Mouse (Mus musculus) stomach, postnatal 0 days (tissue): ENCODE data around the gene Vgll4. TPM values are rescaled to one million over a fixed set of nuclear protein-coding genes. Genes with fewer than 3 reads are reported as not detected.

Source experiments
- ATAC-seq: fragments of 200-750 bp; cut with Nextera tagmentation; 2 replicates; pipeline ENCODE4 v1.8.0; 2017; ENCODE audit not compliant: low FRiP score, low TSS enrichment
- DNase-seq: peaks from one replicate; pipeline ENCODE4 v3.0.0-alpha.2; 2016; ENCODE audit warnings: low spot score
- H3K27ac ChIP-seq: fragments of 300-500 bp; sonication (generic); replicated peaks from 2 replicates; pipeline ENCODE4 v1.5.1; 2014; ENCODE audit warnings: mild to moderate bottlenecking, control low read depth
- H3K27me3 ChIP-seq: fragments of 300-500 bp; sonication (generic); 2 replicates; pipeline ENCODE4 v1.6.1; 2014; ENCODE audit warnings: low read length; ENCODE audit not compliant: control insufficient read depth, insufficient read depth
- H3K36me3 ChIP-seq: fragments of 300-500 bp; sonication (generic); 2 replicates; pipeline ENCODE4 v1.6.1; 2014; ENCODE audit warnings: low read length, mixed read lengths; ENCODE audit not compliant: control insufficient read depth, insufficient read depth
- H3K4me1 ChIP-seq: fragments of 300-500 bp; sonication (generic); replicated peaks from 2 replicates; pipeline ENCODE4 v1.6.1; 2014; ENCODE audit warnings: antibody characterized with exemption; ENCODE audit not compliant: control insufficient read depth, insufficient read depth
- H3K4me2 ChIP-seq: fragments of 300-500 bp; sonication (generic); replicated peaks from 2 replicates; pipeline ENCODE4 v1.6.1; 2014; ENCODE audit warnings: low read depth, mild to moderate bottlenecking, control low read depth, moderate library complexity
- H3K4me3 ChIP-seq: fragments of 300-500 bp; sonication (generic); 2 replicates; pipeline ENCODE4 v1.5.1; 2014; ENCODE audit warnings: low read depth, low read length, control low read depth
- H3K9ac ChIP-seq: fragments of 300-500 bp; sonication (generic); 2 replicates; pipeline ENCODE4 v1.6.1; 2014; ENCODE audit warnings: mild to moderate bottlenecking, low read length, control low read depth, mixed read lengths
- H3K9me3 ChIP-seq: fragments of 300-500 bp; sonication (generic); 2 replicates; pipeline ENCODE4 v1.6.1; 2016; ENCODE audit warnings: low read length; ENCODE audit not compliant: control insufficient read depth
- CTCF ChIP-seq: IDR thresholded peaks from 2 replicates; pipeline ENCODE4 v1.5.1; 2016; ENCODE audit warnings: antibody characterized with exemption, low read depth, mild to moderate bottlenecking, moderate library complexity
- EP300 ChIP-seq: optimal IDR thresholded peaks from 2 replicates; pipeline ENCODE3; 2016; ENCODE audit warnings: antibody characterized with exemption
- WGBS: fragments of 180-500 bp; shearing (Covaris S2); extraction: QIAGEN DNeasy Blood & Tissue Kit; methylation state at CpG from one replicate; pipeline ENCODE4 v1.1.7; 2014; 5-methylcytosine and 5-hydroxymethylcytosine counted together
- polyA plus RNA-seq: library from polyadenylated mRNA; unstranded; fragments of >200 nt; fragmentation: Nextera tagmentation; extraction: Ambion mirVana; gene quantifications from 2 replicates; pipeline ENCODE4 v1.2.1, GENCODE M21; 2015

Vgll4 gene
- polyA plus RNA-seq, 1 experiment from 2014 or later, result 38.5 TPM

- WGBS, result 83% methylated on average over 1 of the region's 1 CpGs
- Histone ChIP-seq H3K4me2 (no peak overlapping the region), H3K9ac (no peak overlapping the region), H3K36me3 (no peaks in the 10 kb centered on the region), H3K4me3 (no peak overlapping the region), H3K4me1 (0 out of 2 replicates have a peak, but pooled peaks cover 2% of the 10 kb centered on the region), H3K27ac (no peak overlapping the region), H3K9me3 (no peaks in the 10 kb centered on the region), H3K27me3 (no peaks in the 10 kb centered on the region)
- ATAC-seq (no peak), DNase-seq (no peak)
- TF ChIP-seq CTCF (no peak), EP300 (no peak)
These were observed 134.0 kb downstream of the Vgll4 start for GRCm38 (mm10) chr6:114835752-114836151.

GRCm38 (mm10) chr6:114835344-114835743 lies 134.4 kb downstream of the Vgll4 start:
- Histone ChIP-seq H3K4me1 (0 out of 2 replicates have a peak, but pooled peaks cover 2% of the 10 kb centered on the region), H3K36me3 (no peaks in the 10 kb centered on the region), H3K27ac (no peak overlapping the region), H3K4me2 (no peak overlapping the region), H3K27me3 (no peaks in the 10 kb centered on the region), H3K9ac (no peak overlapping the region), H3K9me3 (no peaks in the 10 kb centered on the region), H3K4me3 (no peak overlapping the region)
- TF ChIP-seq CTCF (no peak), EP300 (no peak)
- DNase-seq, result no peak
- WGBS, result 87% methylated on average over 7 of the region's 7 CpGs
- ATAC-seq, result no peak

GRCm38 (mm10) chr6:114833791-114834346 lies 135.9 kb downstream of the Vgll4 start:
- Histone ChIP-seq H3K4me1 (no peaks in the 10 kb centered on the region), H3K4me3 (no peak overlapping the region), H3K9ac (no peak overlapping the region), H3K36me3 (no peaks in the 10 kb centered on the region), H3K4me2 (no peak overlapping the region), H3K9me3 (no peaks in the 10 kb centered on the region), H3K27ac (no peak overlapping the region), H3K27me3 (no peaks in the 10 kb centered on the region)
- DNase-seq (no peak), ATAC-seq (no peak)
- TF ChIP-seq CTCF (no peak), EP300 (no peak)
- WGBS, result 66% methylated on average over 4 of the region's 4 CpGs

DNA sequence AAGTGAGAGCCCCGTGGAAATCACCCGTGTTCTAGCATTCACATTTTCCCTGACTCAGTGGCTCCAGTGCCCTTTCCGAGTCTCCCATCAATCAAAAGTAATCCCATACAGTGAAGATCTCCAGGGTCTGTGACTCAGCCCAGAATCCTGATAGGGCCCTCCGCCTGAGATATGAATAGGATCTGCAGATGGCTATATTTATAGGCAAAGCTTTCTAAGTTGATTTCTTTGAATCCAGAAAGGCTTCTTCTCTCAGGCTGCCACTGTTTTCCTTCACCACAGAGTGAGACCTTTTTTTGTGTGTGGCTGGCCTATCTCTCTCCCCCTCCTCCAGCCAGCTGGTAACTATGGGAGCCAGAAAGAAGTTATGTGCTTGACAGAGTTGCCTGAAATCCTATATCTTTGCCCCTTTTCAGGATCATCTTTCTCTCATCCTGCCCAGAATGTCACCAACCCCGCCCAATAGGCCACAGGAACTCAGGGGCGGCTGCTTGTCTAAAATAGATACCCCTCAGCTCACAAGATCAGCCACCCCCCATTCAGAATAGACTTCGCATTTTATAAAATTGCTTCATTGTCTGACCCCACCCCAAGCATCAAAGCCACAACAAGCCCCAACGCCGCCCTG lies 136.6 kb downstream of the Vgll4 start:
- H3K9me3 ChIP-seq, result no peaks in the 10 kb centered on the region
- H3K27ac ChIP-seq, result no peak overlapping the region
- no peak for TF ChIP-seq EP300
- TF ChIP-seq CTCF, result no peak
- DNase-seq, result no peak
- H3K4me3 ChIP-seq, result no peak overlapping the region
- no peaks in the 10 kb centered on the region for H3K36me3 ChIP-seq
- 65% methylated on average over 9 of the region's 9 CpGs for WGBS
- no peak overlapping the region for H3K4me2 ChIP-seq
- no peaks in the 10 kb centered on the region for H3K4me1 ChIP-seq
- no peak for ATAC-seq
- H3K9ac ChIP-seq, result no peak overlapping the region
- H3K27me3 ChIP-seq, result no peaks in the 10 kb centered on the region

DNA sequence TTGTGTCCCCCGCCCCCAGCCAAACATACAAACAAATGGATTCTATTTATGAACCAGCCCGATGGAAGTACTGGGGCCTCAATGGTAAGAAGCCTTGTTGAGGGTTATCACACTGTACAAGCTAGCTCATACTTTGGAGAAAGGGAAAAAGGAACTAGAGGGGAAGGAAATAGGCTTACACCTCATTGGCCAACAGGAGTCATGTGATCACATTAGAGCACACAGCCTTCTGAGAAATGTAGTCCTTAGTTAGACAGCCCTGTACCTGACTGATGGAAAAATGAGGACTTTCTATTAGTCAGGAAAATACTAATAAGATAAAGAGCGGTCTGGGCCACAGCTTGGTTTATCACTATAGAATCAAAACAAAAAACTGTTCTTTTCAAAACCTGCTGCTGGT lies 138.0 kb downstream of the Vgll4 start:
- Histone ChIP-seq H3K27me3 (no peaks in the 10 kb centered on the region), H3K4me1 (no peaks in the 10 kb centered on the region), H3K4me3 (no peak overlapping the region), H3K4me2 (no peak overlapping the region), H3K36me3 (no peaks in the 10 kb centered on the region), H3K9me3 (no peaks in the 10 kb centered on the region), H3K9ac (no peak overlapping the region), H3K27ac (no peak overlapping the region)
- DNase-seq (no peak), ATAC-seq (no peak)
- no peak for TF ChIP-seq EP300
- TF ChIP-seq CTCF, result no peak
- WGBS, result 90% methylated on average over 3 of the region's 3 CpGs

- Histone ChIP-seq H3K4me1 (no peaks in the 10 kb centered on the region), H3K27me3 (no peaks in the 10 kb centered on the region), H3K36me3 (no peaks in the 10 kb centered on the region), H3K4me3 (no peak overlapping the region), H3K4me2 (no peak overlapping the region), H3K27ac (no peak overlapping the region), H3K9me3 (no peaks in the 10 kb centered on the region), H3K9ac (no peak overlapping the region)
- ATAC-seq (no peak), DNase-seq (no peak)
- whole genome bisulfite sequencing, result 78% methylated on average over 9 of the region's 9 CpGs
- TF ChIP-seq EP300 (no peak), CTCF (no peak)
These were observed 139.9 kb downstream of the Vgll4 start for GRCm38 (mm10) chr6:114829660-114830438.
